Mouse (Mus musculus) neural tube, embryonic 14.5 days (tissue): ENCODE results near the gene Lig1. TPM values are rescaled to one million over a fixed set of nuclear protein-coding genes. Genes with fewer than 3 reads are reported as not detected.
A peak's percentile ranks its signal among the peaks of the same experiment; 100 is the strongest.
"Not testable (repeated sequence)": the region's sequence is repeated elsewhere in the genome, so short reads cannot be mapped to it uniquely, and the experiment has no call there.

Experiments
- ATAC-seq: fragments of 200-750 bp; cut with Nextera tagmentation; 2 replicates; pipeline ENCODE4 v1.8.0; 2017; ENCODE audit warnings: low read depth, mild to moderate bottlenecking, moderate TSS enrichment, moderate library complexity
- H3K27ac ChIP-seq: fragments of 300-500 bp; sonication (generic); 2 replicates; pipeline ENCODE4 v1.5.1; 2014; ENCODE audit warnings: low read depth, mild to moderate bottlenecking, control low read depth, low read length, moderate library complexity, mixed read lengths
- H3K27me3 ChIP-seq: fragments of 300-500 bp; sonication (generic); 2 replicates; pipeline ENCODE4 v1.6.1; 2014; ENCODE audit warnings: low read length; ENCODE audit not compliant: control insufficient read depth, insufficient read depth
- H3K36me3 ChIP-seq: fragments of 300-500 bp; sonication (generic); 2 replicates; pipeline ENCODE4 v1.6.1; 2014; ENCODE audit warnings: low read length, mixed read lengths; ENCODE audit not compliant: control insufficient read depth, insufficient read depth
- H3K4me1 ChIP-seq: fragments of 300-500 bp; sonication (generic); 2 replicates; pipeline ENCODE4 v1.6.1; 2014; ENCODE audit warnings: low read length; ENCODE audit not compliant: control insufficient read depth, insufficient read depth
- H3K4me2 ChIP-seq: fragments of 300-500 bp; sonication (generic); 2 replicates; pipeline ENCODE4 v1.6.1; 2014; ENCODE audit warnings: mild to moderate bottlenecking, low read depth, low read length, control low read depth
- H3K4me3 ChIP-seq: fragments of 300-500 bp; sonication (generic); 2 replicates; pipeline ENCODE4 v1.5.1; 2014; ENCODE audit warnings: low read depth, low read length, control low read depth, mixed read lengths
- H3K9ac ChIP-seq: fragments of 300-500 bp; sonication (generic); replicated peaks from 2 replicates; pipeline ENCODE4 v1.6.1; 2014; ENCODE audit warnings: low read depth, mild to moderate bottlenecking, control low read depth, low read length, mixed read lengths
- H3K9me3 ChIP-seq: fragments of 300-500 bp; sonication (generic); 2 replicates; pipeline ENCODE4 v1.6.1; 2016; ENCODE audit warnings: low read length; ENCODE audit not compliant: control insufficient read depth
- WGBS: fragments of 180-500 bp; shearing (Covaris S2); extraction: QIAGEN DNeasy Blood & Tissue Kit; methylation state at CpG from one replicate; pipeline ENCODE4 v1.1.7; 2014; 5-methylcytosine and 5-hydroxymethylcytosine counted together
- polyA plus RNA-seq: library from polyadenylated mRNA; unstranded; fragments of >200 nt; fragmentation: Nextera tagmentation; extraction: Ambion mirVana; gene quantifications from 2 replicates; pipeline ENCODE4 v1.2.1, GENCODE M21; 2014

Lig1 gene
- polyA plus RNA-seq, 1 experiment from 2014 or later: 29.1 TPM

GRCm38 (mm10) chr7:13278308-13278891 lies 1.3 kb downstream of the Lig1 start, which contains the start of gene Zswim9:
Gene Zswim9, minus strand, starts transcription at chr7:13278721.
- Histone ChIP-seq H3K27ac (peak within 1 kb of the TSS; percentile 88), H3K4me3 (peak within 1 kb of the TSS; percentile 66), H3K4me2 (peak within 1 kb of the TSS; percentile 76), H3K27me3 (no peaks in the 10 kb centered on the region), H3K4me1 (peaks cover 5% of the 10 kb centered on the region), H3K9ac (peak within 1 kb of the TSS; percentile 72), H3K36me3 (peaks cover 8% of the 10 kb centered on the region; the same call in 1 of the 2 replicates), H3K9me3 (no peaks in the 10 kb centered on the region)
- peak; percentile 99 for ATAC-seq
- whole genome bisulfite sequencing: under 1% methylated on average over 39 of the region's 39 CpGs

- WGBS: 0% methylated on average over 10 of the region's 29 CpGs
- H3K27ac ChIP-seq, H3K27me3 ChIP-seq, H3K9me3 ChIP-seq, H3K9ac ChIP-seq, H3K36me3 ChIP-seq, H3K4me1 ChIP-seq: not testable (repeated sequence)
- Histone ChIP-seq H3K4me3 (peak overlapping the region; percentile 66), H3K4me2 (0 out of 2 replicates have a peak overlapping the region, but pooled peaks have one; percentile 11)
- ATAC-seq: peak; percentile 71
Measured at GRCm38 (mm10) chr7:13278957-13279356, 1.9 kb downstream of the Lig1 start.

- H3K27ac ChIP-seq: no peak overlapping the region
- ATAC-seq: peak; percentile 81
- no peak overlapping the region for H3K4me3 ChIP-seq
- peaks cover 31% of the 10 kb centered on the region for H3K36me3 ChIP-seq
- H3K4me1 ChIP-seq: no peaks in the 10 kb centered on the region
- no peak overlapping the region for H3K9ac ChIP-seq
- no peak overlapping the region for H3K4me2 ChIP-seq
- no peaks in the 10 kb centered on the region for H3K27me3 ChIP-seq
- no peaks in the 10 kb centered on the region for H3K9me3 ChIP-seq
- WGBS: 60% methylated on average over 5 of the region's 5 CpGs
Measured at GRCm38 (mm10) chr7:13288621-13289020, 11.5 kb downstream of the Lig1 start.

GRCm38 (mm10) chr7:13290041-13290675 lies 13.1 kb downstream of the Lig1 start:
- Histone ChIP-seq H3K27me3 (no peaks in the 10 kb centered on the region), H3K9me3 (no peaks in the 10 kb centered on the region), H3K36me3 (peaks cover 33% of the 10 kb centered on the region), H3K4me3 (no peak overlapping the region), H3K9ac (no peak overlapping the region), H3K4me2 (no peak overlapping the region), H3K27ac (no peak overlapping the region), H3K4me1 (no peaks in the 10 kb centered on the region)
- WGBS: 92% methylated on average over 1 of the region's 1 CpGs
- no peak for ATAC-seq

GRCm38 (mm10) chr7:13291370-13291769 lies 14.3 kb downstream of the Lig1 start:
- Histone ChIP-seq H3K4me3 (no peak overlapping the region), H3K9ac (no peak overlapping the region), H3K27me3 (no peaks in the 10 kb centered on the region), H3K4me2 (no peak overlapping the region), H3K36me3 (peaks cover 26% of the 10 kb centered on the region), H3K9me3 (no peaks in the 10 kb centered on the region), H3K27ac (no peak overlapping the region), H3K4me1 (no peaks in the 10 kb centered on the region)
- WGBS: 91% methylated on average over 2 of the region's 2 CpGs
- no peak for ATAC-seq

GRCm38 (mm10) chr7:13293878-13294855 lies 17.1 kb downstream of the Lig1 start:
- WGBS: 90% methylated on average over 11 of the region's 11 CpGs
- no peak overlapping the region for H3K4me3 ChIP-seq
- no peaks in the 10 kb centered on the region for H3K27me3 ChIP-seq
- no peak overlapping the region for H3K27ac ChIP-seq
- H3K9me3 ChIP-seq: no peaks in the 10 kb centered on the region
- no peak for ATAC-seq
- no peak overlapping the region for H3K4me2 ChIP-seq
- no peaks in the 10 kb centered on the region for H3K4me1 ChIP-seq
- no peak overlapping the region for H3K9ac ChIP-seq
- H3K36me3 ChIP-seq: peaks cover 22% of the 10 kb centered on the region; the same call in 1 of the 2 replicates

GRCm38 (mm10) chr7:13295256-13295655 lies 18.2 kb downstream of the Lig1 start:
- 97% methylated on average over 7 of the region's 7 CpGs for WGBS
- no peak overlapping the region for H3K9ac ChIP-seq
- H3K36me3 ChIP-seq: peaks cover 31% of the 10 kb centered on the region
- H3K4me3 ChIP-seq: no peak overlapping the region
- no peaks in the 10 kb centered on the region for H3K9me3 ChIP-seq
- H3K4me2 ChIP-seq: no peak overlapping the region
- H3K27me3 ChIP-seq: no peaks in the 10 kb centered on the region
- H3K27ac ChIP-seq: no peak overlapping the region
- no peak for ATAC-seq
- H3K4me1 ChIP-seq: no peaks in the 10 kb centered on the region

- H3K4me2 ChIP-seq: no peak overlapping the region
- H3K4me1 ChIP-seq: no peaks in the 10 kb centered on the region
- H3K36me3 ChIP-seq: peaks cover 23% of the 10 kb centered on the region
- no peak for ATAC-seq
- WGBS: 91% methylated on average over 1 of the region's 1 CpGs
- no peaks in the 10 kb centered on the region for H3K9me3 ChIP-seq
- H3K27me3 ChIP-seq: no peaks in the 10 kb centered on the region
- H3K4me3 ChIP-seq: no peak overlapping the region
- no peak overlapping the region for H3K9ac ChIP-seq
- H3K27ac ChIP-seq: no peak overlapping the region
Measured at GRCm38 (mm10) chr7:13297636-13298035, 20.6 kb downstream of the Lig1 start.
